Mouse (Mus musculus): Measurements from ENCODE around the gene Usp38. TPM values are rescaled to one million over a fixed set of nuclear protein-coding genes. Genes with fewer than 3 reads are reported as not detected.
"Not testable (repeated sequence)": the region's sequence is repeated elsewhere in the genome, so short reads cannot be mapped to it uniquely, and the experiment has no call there.

The Usp38 gene
- 11.7 and 14.0 TPM in 2 replicates for polyA plus RNA-seq (2015; fragmentation: Nextera tagmentation; extraction: Ambion mirVana)

DNA sequence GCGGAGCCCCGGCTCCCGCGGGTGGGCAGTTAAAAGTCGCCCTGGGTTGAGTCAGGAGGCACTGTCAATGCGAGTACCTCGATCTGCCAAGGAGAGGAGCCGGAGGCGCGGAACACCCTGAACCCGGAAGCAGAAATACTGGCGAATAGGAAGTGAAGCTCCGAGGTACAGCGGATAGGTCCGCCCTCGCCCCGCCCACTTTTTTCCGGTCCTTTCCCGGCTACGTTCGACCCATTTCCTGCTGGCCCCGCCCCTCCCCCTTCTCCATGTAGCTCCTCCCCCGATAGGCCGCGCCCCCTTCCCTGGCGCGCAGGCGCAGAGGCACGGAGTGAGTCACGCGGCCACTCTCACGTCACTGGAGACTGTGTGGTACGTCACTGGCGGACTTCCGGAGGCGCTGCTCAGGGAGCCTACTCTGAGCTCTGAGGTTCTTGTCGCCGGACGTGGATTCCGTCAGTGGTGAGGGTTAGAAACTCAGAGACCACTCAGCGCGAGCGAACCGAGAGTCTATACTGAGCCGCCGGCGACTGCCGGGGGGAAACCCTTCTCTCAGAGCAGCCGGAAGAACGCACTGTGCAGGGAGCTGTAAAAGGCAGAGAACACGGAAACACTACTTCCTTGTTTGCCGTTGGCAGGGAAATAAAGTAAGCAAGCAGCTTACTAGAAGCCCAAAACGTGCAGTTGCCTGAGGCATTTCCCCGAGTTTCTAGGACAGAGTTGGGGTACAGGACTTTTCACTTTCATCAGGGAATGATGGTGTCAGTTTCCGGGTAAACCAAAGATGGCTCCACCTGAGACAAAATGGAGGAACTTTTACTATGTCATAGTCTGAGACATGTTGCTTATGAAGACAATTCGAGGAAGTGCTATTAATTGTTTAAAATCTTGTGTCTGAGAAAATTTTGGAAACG, at the start of gene Usp38:
Gene Usp38, minus strand, starts transcription at position 140 of the 911 bp plus-strand sequence.
- Histone ChIP-seq H3K9ac (peak within 1 kb of the TSS; percentile 94), H3K4me2 (peak within 1 kb of the TSS; percentile 96), H3K4me1 (replicated peaks) (peaks cover 37% of the 10 kb centered on the region), H3K4me3 (peak within 1 kb of the TSS; percentile 98), H3K9me3 (replicated peaks) (no peaks in the 10 kb centered on the region), H3K27ac (peak within 1 kb of the TSS; percentile 93), H3K27me3 (no peaks in the 10 kb centered on the region), H3K36me3 (peaks cover 2% of the 10 kb centered on the region; the same call in 1 of the 2 replicates)
- ATAC-seq (replicated peaks; ENCODE audit: insufficient number of reproducible peaks, insufficient read depth, low FRiP score, low read depth): peak; percentile 97
- WGBS: 3% methylated on average over 56 of the region's 57 CpGs

DNA sequence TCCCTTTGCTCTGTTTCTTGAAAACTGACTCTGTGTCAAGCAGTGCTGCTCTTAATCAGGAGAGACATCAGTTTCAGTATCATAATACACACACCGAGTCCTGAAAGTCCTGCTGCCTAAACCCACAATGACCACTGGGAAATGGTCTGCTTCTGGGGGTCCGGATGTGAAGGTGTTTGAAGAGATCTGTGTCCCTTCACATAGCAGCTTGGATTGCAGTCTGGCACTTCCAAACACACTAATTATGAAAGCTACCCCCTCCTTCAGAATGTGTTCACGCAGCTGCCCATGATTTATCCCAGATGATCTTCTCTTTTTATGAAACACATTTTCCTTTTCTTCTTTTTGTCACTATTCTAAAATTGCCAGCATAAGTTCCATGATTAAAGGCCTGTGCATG, 47.8 kb upstream of the Usp38 start:
- no peak overlapping the region for H3K27ac ChIP-seq
- H3K4me3 ChIP-seq: no peak overlapping the region
- H3K9me3 ChIP-seq (replicated peaks): no peaks in the 10 kb centered on the region
- H3K4me2 ChIP-seq: no peak overlapping the region
- 53% methylated on average over 3 of the region's 3 CpGs for WGBS
- no peak for ATAC-seq (replicated peaks; ENCODE audit: insufficient number of reproducible peaks, insufficient read depth, low FRiP score, low read depth)
- H3K4me1 ChIP-seq (replicated peaks): peaks cover 5% of the 10 kb centered on the region; the same call in 1 of the 2 replicates
- no peak overlapping the region for H3K9ac ChIP-seq
- no peaks in the 10 kb centered on the region for H3K27me3 ChIP-seq
- no peaks in the 10 kb centered on the region for H3K36me3 ChIP-seq

DNA sequence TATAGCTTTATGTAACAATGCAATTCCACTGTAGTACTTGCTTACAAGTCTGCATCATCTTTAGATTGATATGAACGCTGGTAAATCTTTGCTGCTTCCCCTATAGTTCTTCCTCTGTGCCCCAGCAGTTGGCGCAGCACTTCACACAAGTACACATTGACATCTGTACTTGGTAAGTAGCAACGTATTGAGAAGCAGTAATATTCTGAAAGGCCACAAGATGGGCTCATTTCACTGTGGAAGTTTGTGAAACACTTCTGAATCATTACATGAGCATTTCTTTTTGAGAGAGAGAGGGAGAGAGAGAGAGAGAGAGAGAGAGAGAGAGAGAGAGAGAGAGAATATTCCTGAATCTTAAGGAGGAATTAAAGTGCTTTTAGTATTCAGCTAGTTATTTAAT, 47.2 kb upstream of the Usp38 start:
- H3K4me2 ChIP-seq: no peak overlapping the region
- no peaks in the 10 kb centered on the region for H3K9me3 ChIP-seq (replicated peaks)
- H3K4me1 ChIP-seq (replicated peaks): peaks cover 5% of the 10 kb centered on the region; the same call in 1 of the 2 replicates
- no peaks in the 10 kb centered on the region for H3K36me3 ChIP-seq
- no peaks in the 10 kb centered on the region for H3K27me3 ChIP-seq
- no peak overlapping the region for H3K4me3 ChIP-seq
- no peak overlapping the region for H3K9ac ChIP-seq
- 21% methylated on average over 3 of the region's 3 CpGs for WGBS
- H3K27ac ChIP-seq: no peak overlapping the region
- ATAC-seq (replicated peaks; ENCODE audit: insufficient number of reproducible peaks, insufficient read depth, low FRiP score, low read depth): no peak

DNA sequence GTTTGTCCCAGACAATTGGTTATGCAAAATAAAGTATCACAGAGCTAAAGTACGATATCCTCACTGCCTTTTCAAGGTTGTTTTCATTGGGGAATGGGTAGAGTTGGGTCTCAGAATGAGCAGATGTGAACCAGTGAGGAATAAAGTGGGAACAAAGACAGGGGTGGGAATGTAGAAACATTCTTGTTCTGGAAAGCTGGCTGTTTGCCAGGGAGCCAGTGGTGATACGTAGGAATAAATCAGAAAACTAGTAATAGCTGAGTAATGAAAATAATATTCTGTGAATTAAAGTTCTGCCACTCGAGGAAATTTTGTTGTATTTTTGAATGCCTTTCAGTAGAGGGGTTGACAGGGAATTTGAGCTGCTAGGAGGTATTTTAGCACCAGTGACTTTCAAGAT, 29.5 kb upstream of the Usp38 start:
- Histone ChIP-seq H3K4me1 (replicated peaks) (no peaks in the 10 kb centered on the region), H3K36me3 (no peaks in the 10 kb centered on the region), H3K4me3 (no peak overlapping the region), H3K9me3 (replicated peaks) (no peaks in the 10 kb centered on the region), H3K9ac (no peak overlapping the region), H3K27ac (no peak overlapping the region), H3K4me2 (no peak overlapping the region), H3K27me3 (no peaks in the 10 kb centered on the region)
- 35% methylated on average over 3 of the region's 3 CpGs for WGBS
- no peak for ATAC-seq (replicated peaks; ENCODE audit: insufficient number of reproducible peaks, insufficient read depth, low FRiP score, low read depth)

DNA sequence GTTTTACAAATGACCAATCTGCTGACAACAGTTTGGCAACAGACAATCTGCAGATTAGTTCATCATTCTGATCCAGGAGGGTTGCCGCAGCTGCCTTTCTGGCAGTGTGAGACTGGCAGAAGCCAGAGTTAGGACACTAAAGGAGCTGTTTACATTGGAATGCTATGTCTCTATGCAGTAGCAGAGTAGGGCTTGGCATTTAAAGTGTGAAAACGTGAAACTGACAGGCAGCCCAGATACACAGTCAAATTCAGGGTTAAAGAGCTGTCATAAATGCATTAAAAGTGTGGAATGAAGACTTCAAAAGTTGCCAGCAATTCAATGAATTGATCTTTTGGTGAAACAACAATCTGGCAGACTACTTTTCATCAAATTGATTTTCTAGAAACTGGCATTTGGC, 13.3 kb upstream of the Usp38 start:
- Histone ChIP-seq H3K9ac (no peak overlapping the region), H3K4me2 (no peak overlapping the region), H3K27ac (no peak overlapping the region), H3K9me3 (replicated peaks) (no peaks in the 10 kb centered on the region), H3K4me1 (replicated peaks) (no peaks in the 10 kb centered on the region), H3K27me3 (no peaks in the 10 kb centered on the region), H3K36me3 (no peaks in the 10 kb centered on the region), H3K4me3 (no peak overlapping the region)
- ATAC-seq (replicated peaks; ENCODE audit: insufficient number of reproducible peaks, insufficient read depth, low FRiP score, low read depth): no peak
- 23% methylated on average over 2 of the region's 2 CpGs for WGBS

DNA sequence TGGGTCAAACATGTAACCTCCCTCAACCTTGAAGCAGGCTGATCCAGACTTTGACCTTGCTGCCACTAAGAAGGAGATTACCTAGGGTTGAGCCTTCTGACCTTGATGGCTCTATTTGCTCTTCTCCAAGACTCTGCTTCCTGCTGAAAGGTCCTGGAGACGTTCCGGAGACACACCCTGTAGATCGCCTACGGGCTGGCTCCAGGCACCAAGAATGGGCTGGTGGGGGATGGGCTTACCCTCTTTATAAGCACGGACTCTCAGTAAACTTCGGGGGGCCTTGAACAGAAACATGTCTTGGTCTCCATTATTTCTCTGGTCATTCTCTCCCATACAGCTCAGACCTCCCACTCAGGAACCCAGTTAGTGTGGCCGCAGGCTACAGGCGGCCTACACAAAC, 2.8 kb upstream of the Usp38 start:
- WGBS: 90% methylated on average over 8 of the region's 8 CpGs
- H3K9me3 ChIP-seq (replicated peaks): not testable (repeated sequence)

DNA sequence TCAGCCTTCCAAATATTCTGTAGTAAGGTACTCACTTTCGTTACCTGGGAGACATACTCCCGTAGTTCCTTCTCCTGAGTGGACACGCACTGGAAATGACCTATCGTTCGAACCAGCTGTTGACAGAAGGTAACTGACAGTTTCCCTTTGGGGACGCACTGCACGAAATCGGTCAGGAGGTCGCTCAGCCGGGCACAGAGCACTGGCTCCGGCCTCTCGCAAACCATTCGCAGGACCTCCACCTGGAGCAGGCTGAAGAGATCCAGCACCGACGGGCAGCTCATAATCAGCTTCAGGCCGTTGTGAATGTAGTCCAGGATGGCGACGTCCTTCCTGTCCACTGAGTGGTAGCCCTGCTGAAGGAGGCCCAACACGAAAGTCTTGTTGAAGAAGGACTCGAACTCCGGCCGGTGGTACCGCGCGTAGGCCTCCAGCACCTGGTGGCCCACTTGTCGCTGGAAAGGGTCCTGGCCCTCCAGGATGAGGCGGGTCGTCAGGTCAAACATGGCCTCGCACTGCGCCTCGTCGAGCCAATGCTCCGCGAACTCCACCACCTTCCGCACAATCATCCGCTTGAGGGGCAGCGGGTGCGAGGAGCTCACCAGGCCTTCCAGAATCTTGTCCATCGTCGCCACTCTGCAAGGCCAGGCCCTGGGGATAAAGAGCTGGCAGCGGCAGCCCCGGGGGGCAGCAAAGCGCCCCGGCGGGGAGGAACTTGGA, 757 bp downstream of the Usp38 start:
- WGBS: under 1% methylated on average over 45 of the region's 45 CpGs

More for the DNA sequence above, 2.8 kb upstream of the Usp38 start:
- H3K9ac ChIP-seq; ATAC-seq (replicated peaks; ENCODE audit: insufficient number of reproducible peaks, insufficient read depth, low FRiP score, low read depth); H3K36me3 ChIP-seq; H3K27ac ChIP-seq; H3K27me3 ChIP-seq; H3K4me3 ChIP-seq; H3K4me2 ChIP-seq: not testable (repeated sequence)
- peaks cover 16% of the 10 kb centered on the region for H3K4me1 ChIP-seq (replicated peaks)

DNA sequence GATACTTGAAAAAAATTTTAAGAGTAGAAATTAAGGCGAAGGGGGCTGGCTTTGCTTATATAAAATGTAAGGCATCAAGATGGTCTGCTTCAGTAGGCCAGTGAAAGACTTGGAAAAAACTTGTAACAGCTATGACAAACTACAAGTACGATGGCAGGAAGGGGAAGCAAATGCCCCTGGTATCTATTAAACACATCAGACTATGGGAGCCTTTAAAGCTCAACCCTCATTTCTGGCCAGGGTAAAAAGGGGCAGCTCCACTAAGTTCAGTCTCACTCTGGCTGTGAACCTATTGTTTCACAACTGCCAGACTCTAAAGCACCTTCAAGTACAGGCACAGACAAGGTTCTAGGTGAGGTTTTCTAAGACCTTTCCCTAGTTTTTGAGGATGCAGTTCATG, 2.0 kb downstream of the Usp38 start:
- WGBS: 54% methylated on average over 2 of the region's 2 CpGs
- H3K9me3 ChIP-seq (replicated peaks): no peaks in the 10 kb centered on the region
- H3K9ac ChIP-seq: peak overlapping the region; percentile 94
- H3K27ac ChIP-seq: no peak overlapping the region
- H3K4me1 ChIP-seq (replicated peaks): peaks cover 37% of the 10 kb centered on the region
- no peaks in the 10 kb centered on the region for H3K27me3 ChIP-seq
- peak overlapping the region; percentile 98 for H3K4me3 ChIP-seq
- H3K36me3 ChIP-seq: peaks cover 11% of the 10 kb centered on the region; the same call in 1 of the 2 replicates
- no peak for ATAC-seq (replicated peaks; ENCODE audit: insufficient number of reproducible peaks, insufficient read depth, low FRiP score, low read depth)
- peak overlapping the region; percentile 96 for H3K4me2 ChIP-seq

More for the DNA sequence above, 757 bp downstream of the Usp38 start:
- Histone ChIP-seq H3K27ac (peak overlapping the region; percentile 93), H3K27me3 (no peaks in the 10 kb centered on the region), H3K4me3 (peak overlapping the region; percentile 98), H3K9me3 (replicated peaks) (no peaks in the 10 kb centered on the region), H3K4me2 (peak overlapping the region; percentile 96), H3K4me1 (replicated peaks) (peaks cover 37% of the 10 kb centered on the region), H3K9ac (peak overlapping the region; percentile 94), H3K36me3 (peaks cover 9% of the 10 kb centered on the region; the same call in 1 of the 2 replicates)
- ATAC-seq (replicated peaks; ENCODE audit: insufficient number of reproducible peaks, insufficient read depth, low FRiP score, low read depth): no peak

DNA sequence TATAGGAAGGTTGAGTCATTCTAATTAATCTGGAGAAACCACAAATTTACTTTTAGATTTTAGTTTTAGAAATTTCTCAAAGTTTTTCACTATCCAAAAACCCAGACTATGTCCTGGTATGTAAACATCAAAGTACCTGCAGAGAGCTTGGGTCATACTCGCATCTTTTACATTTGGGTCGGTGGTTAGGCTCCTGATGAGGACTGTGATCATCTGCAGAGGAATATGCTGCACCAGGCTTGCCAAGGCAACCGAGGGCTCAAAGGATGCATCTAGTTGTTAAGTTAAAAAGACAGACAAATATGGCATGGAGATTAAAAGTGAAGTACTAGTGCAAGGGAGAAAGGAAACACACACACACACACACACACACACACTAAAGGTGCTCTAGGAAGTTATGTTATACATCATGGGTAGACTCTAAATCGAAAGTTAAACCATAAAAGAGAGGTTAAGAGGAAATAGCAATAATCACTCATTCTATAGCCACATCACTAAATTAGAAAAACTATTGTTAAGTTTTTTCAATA, 2.6 kb downstream of the Usp38 start:
- Histone ChIP-seq H3K4me3 (peak overlapping the region; percentile 26), H3K27ac (no peak overlapping the region), H3K4me2 (peak overlapping the region; percentile 96), H3K4me1 (replicated peaks) (peaks cover 37% of the 10 kb centered on the region), H3K9me3 (replicated peaks) (no peaks in the 10 kb centered on the region), H3K9ac (no peak overlapping the region), H3K36me3 (peaks cover 13% of the 10 kb centered on the region; the same call in 1 of the 2 replicates), H3K27me3 (no peaks in the 10 kb centered on the region)
- ATAC-seq (replicated peaks; ENCODE audit: insufficient number of reproducible peaks, insufficient read depth, low FRiP score, low read depth): no peak
- 67% methylated on average over 4 of the region's 4 CpGs for WGBS

DNA sequence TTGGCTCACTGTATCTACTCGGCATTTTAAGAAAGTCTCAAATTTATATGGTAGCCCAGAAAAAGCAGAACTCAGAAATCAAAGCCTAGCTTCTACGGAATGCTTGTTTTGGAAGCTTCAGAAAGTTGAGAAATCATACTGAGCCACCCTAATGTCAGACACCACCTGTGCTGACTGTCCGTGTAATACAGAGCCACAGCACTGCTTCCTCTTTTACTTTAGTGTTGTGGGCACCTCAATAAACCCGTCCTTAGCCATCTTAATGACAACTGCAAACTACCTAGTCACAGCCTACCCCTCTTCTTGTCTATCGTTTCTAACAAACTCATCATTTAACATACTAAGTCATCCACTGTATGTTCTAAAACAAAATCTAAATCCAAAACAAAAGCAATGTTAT, 4.3 kb downstream of the Usp38 start:
- H3K4me1 ChIP-seq (replicated peaks): peaks cover 35% of the 10 kb centered on the region
- H3K4me3 ChIP-seq: no peak overlapping the region
- WGBS: 80% methylated on average over 5 of the region's 5 CpGs
- no peak overlapping the region for H3K9ac ChIP-seq
- ATAC-seq (replicated peaks; ENCODE audit: insufficient number of reproducible peaks, insufficient read depth, low FRiP score, low read depth): no peak
- H3K27me3 ChIP-seq: no peaks in the 10 kb centered on the region
- H3K9me3 ChIP-seq (replicated peaks): no peaks in the 10 kb centered on the region
- peaks cover 22% of the 10 kb centered on the region; the same call in 1 of the 2 replicates for H3K36me3 ChIP-seq
- no peak overlapping the region for H3K27ac ChIP-seq
- H3K4me2 ChIP-seq: no peak overlapping the region

DNA sequence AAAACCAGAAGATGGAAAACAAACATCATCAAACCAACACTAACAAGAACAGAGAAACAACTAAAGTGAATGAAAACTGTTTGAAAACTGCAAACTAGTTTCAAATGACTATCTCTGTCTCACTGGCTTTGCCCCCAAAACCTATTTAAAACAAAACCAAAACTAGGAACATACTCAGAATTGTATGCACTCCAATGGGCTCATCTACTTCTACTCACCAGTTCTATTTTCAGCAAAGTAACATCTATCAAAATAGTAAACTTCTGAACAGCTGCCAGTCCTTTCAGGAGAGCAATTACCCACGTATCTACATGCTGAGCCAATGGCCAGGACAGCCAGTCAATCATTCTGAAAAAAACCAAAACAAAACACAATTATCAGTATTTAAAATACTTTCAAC, 9.6 kb downstream of the Usp38 start:
- peaks cover 58% of the 10 kb centered on the region for H3K36me3 ChIP-seq

More for the DNA sequence above, 9.6 kb downstream of the Usp38 start:
- 65% methylated on average over 1 of the region's 1 CpGs for WGBS
- Histone ChIP-seq H3K27me3 (no peaks in the 10 kb centered on the region), H3K9ac (no peak overlapping the region), H3K4me2 (no peak overlapping the region), H3K9me3 (replicated peaks) (no peaks in the 10 kb centered on the region), H3K4me1 (replicated peaks) (no peaks in the 10 kb centered on the region), H3K27ac (no peak overlapping the region), H3K4me3 (no peak overlapping the region)
- ATAC-seq (replicated peaks; ENCODE audit: insufficient number of reproducible peaks, insufficient read depth, low FRiP score, low read depth): no peak
